ENCODE assay signal across 22 mouse cellular contexts in genomic region chr7:89627393-89627792, GRCm38 (mm10). TPM values are rescaled to one million over a fixed set of nuclear protein-coding genes. Genes with fewer than 3 reads are reported as not detected.
DNase-seq lines count a peak whose midpoint lies in the region; ATAC-seq lines count a peak whose summit lies in the region.
"Had no signal": no experiment of that assay in that cellular context is flagged by ENCODE, and none has a peak within 500 bp of the region (broad histone marks: within the 10 kb centered on the region; RNA-seq: fewer than 3 reads in every experiment).

No protein-coding gene starts in this region.

- 0 out of 2 replicates have a peak overlapping the region, but pooled peaks have one; percentile 5 for H3K27ac ChIP-seq in midbrain, embryonic 11.5 days (ENCODE audit: low read depth, low read length)
- H3K27ac ChIP-seq in midbrain, embryonic 15.5 days, result no peak overlapping the region
- 0 out of 2 replicates have a peak overlapping the region, but pooled peaks have one; percentile 50 for H3K27ac ChIP-seq in forebrain, embryonic 12.5 days
- H3K27ac ChIP-seq: embryonic facial prominence, embryonic 13.5 days; gastrocnemius, adult 2 months; kidney, embryonic 15.5 days; liver, embryonic 14.5 days had no signal

- peak; percentile 89 for DNase-seq in midbrain, embryonic 11.5 days (ENCODE audit: low spot score, missing footprints)
- peak; percentile 14 for DNase-seq in embryo, embryonic 11 days
- no peak for DNase-seq in natural killer cell, adult 2 months (ENCODE audit: low spot score in 2 of 2)
- no peak for DNase-seq in adrenal gland, postnatal 36 days
- DNase-seq: adrenal gland, adult 8-10 months; cerebellum, adult 8-10 months; cerebellum, postnatal 36 days; gastrocnemius, adult 2 months; kidney, adult 11 months; kidney, postnatal 36 days; lung, embryonic 14.5 days; midbrain, embryonic 14.5 days; thymus, postnatal 14 days had no signal

- no peaks in the 10 kb centered on the region for H3K9me3 ChIP-seq in midbrain, embryonic 11.5 days (ENCODE audit: control insufficient read depth, low read length)
- H3K9me3 ChIP-seq in midbrain, embryonic 15.5 days, result no peaks in the 10 kb centered on the region
- no peaks in the 10 kb centered on the region for H3K9me3 ChIP-seq in forebrain, embryonic 12.5 days
- H3K9me3 ChIP-seq: embryonic facial prominence, embryonic 13.5 days; kidney, embryonic 15.5 days had no signal

- no peak overlapping the region for H3K4me2 ChIP-seq in midbrain, embryonic 11.5 days
- H3K4me2 ChIP-seq in midbrain, embryonic 15.5 days, result no peak overlapping the region
- H3K4me2 ChIP-seq in forebrain, embryonic 12.5 days, result no peak overlapping the region
- H3K4me2 ChIP-seq: embryonic facial prominence, embryonic 13.5 days; kidney, embryonic 15.5 days; lung, embryonic 14.5 days had no signal

- no peak for ATAC-seq in midbrain, embryonic 11.5 days (ENCODE audit: low FRiP score)
- ATAC-seq in midbrain, embryonic 15.5 days (replicated peaks), result no peak
- ATAC-seq in forebrain, embryonic 12.5 days (ENCODE audit: low FRiP score), result no peak
- no peak for ATAC-seq in monocyte, adult 5-6 weeks (replicated peaks; ENCODE audit: insufficient number of reproducible peaks, low FRiP score, low TSS enrichment, poor library complexity, severe bottlenecking)
- ATAC-seq: activated CD4-positive, CD25-positive, alpha-beta regulatory T cell, adult 4 months had no signal

- peaks cover 12% of the 10 kb centered on the region; the same call in 1 of the 2 replicates for H3K4me1 ChIP-seq in midbrain, embryonic 11.5 days (ENCODE audit: control insufficient read depth, insufficient read depth, low read length)
- peaks cover 7% of the 10 kb centered on the region; the same call in 1 of the 2 replicates for H3K4me1 ChIP-seq in midbrain, embryonic 15.5 days
- H3K4me1 ChIP-seq in forebrain, embryonic 12.5 days, result peaks cover 20% of the 10 kb centered on the region

- no peaks in the 10 kb centered on the region for H3K36me3 ChIP-seq in midbrain, embryonic 11.5 days (ENCODE audit: control insufficient read depth, insufficient read depth, low read length)
- no peaks in the 10 kb centered on the region for H3K36me3 ChIP-seq in midbrain, embryonic 15.5 days (replicated peaks)
- H3K36me3 ChIP-seq in forebrain, embryonic 12.5 days (replicated peaks), result no peaks in the 10 kb centered on the region
- H3K36me3 ChIP-seq: embryonic facial prominence, embryonic 13.5 days; kidney, embryonic 15.5 days had no signal

- H3K9ac ChIP-seq in midbrain, embryonic 11.5 days (ENCODE audit: low read length), result no peak overlapping the region
- no peak overlapping the region for H3K9ac ChIP-seq in midbrain, embryonic 15.5 days
- H3K9ac ChIP-seq in forebrain, embryonic 12.5 days, result no peak overlapping the region
- H3K9ac ChIP-seq: embryonic facial prominence, embryonic 13.5 days; kidney, embryonic 15.5 days; liver, embryonic 14.5 days; lung, embryonic 14.5 days had no signal

- no peak overlapping the region for H3K4me3 ChIP-seq in midbrain, embryonic 11.5 days (ENCODE audit: low read depth, low read length)
- no peak overlapping the region for H3K4me3 ChIP-seq in midbrain, embryonic 15.5 days
- H3K4me3 ChIP-seq in forebrain, embryonic 12.5 days (replicated peaks), result no peak overlapping the region
- H3K4me3 ChIP-seq: embryonic facial prominence, embryonic 13.5 days; erythroblast, embryonic 14.5 days; gastrocnemius, adult 2 months; kidney, embryonic 15.5 days had no signal

- no peaks in the 10 kb centered on the region for H3K27me3 ChIP-seq in midbrain, embryonic 11.5 days (ENCODE audit: control insufficient read depth, insufficient read depth, low read length)
- H3K27me3 ChIP-seq in midbrain, embryonic 15.5 days (replicated peaks), result 0 out of 2 replicates have a peak, but pooled peaks cover 5% of the 10 kb centered on the region
- H3K27me3 ChIP-seq in forebrain, embryonic 12.5 days, result 0 out of 2 replicates have a peak, but pooled peaks cover 17% of the 10 kb centered on the region
- H3K27me3 ChIP-seq: kidney, embryonic 15.5 days had no signal

RNA-seq across cellular contexts. Expression of gene Me3, which starts 4.8 kb away (rescaled TPM):
- 0.84 and 0.86 TPM in 2 replicates for polyA plus RNA-seq in midbrain, embryonic 11.5 days (2014; fragmentation: Nextera tagmentation; extraction: Ambion mirVana)
- polyA plus RNA-seq in midbrain, embryonic 15.5 days (2015; fragmentation: Nextera tagmentation; extraction: Ambion mirVana), result 9.0 and 11.2 TPM in 2 replicates
- polyA plus RNA-seq in forebrain, embryonic 12.5 days (2016; fragmentation: Nextera tagmentation; extraction: Ambion mirVana), result 0.97 and 1.2 TPM in 2 replicates
- total RNA-seq in adrenal gland, postnatal 36 days (2021), result 10 to 100 TPM; 11.2 to 25.8 TPM
- total RNA-seq in monocyte, adult 5-6 weeks (2017), result not detected in 3 replicates
- total RNA-seq: megakaryocyte, adult 5-6 weeks had no signal
- polyA plus RNA-seq: erythroblast, embryonic 14.5 days; liver, embryonic 14.5 days had no signal

Comparison
In these comparisons a context has a peak if more than half of its experiments do, and no peak if none do; other contexts are left out.
1. DNase-seq: peak in midbrain, embryonic 11.5 days (single experiment) and embryo, embryonic 11 days (single experiment); none in natural killer cell, adult 2 months (0 of 2) and adrenal gland, postnatal 36 days (0 of 2).